Mouse (Mus musculus) lung, embryonic 15.5 days (tissue): ENCODE results near the gene Yaf2. TPM values are rescaled to one million over a fixed set of nuclear protein-coding genes. Genes with fewer than 3 reads are reported as not detected.
"Not testable (repeated sequence)": the region's sequence is repeated elsewhere in the genome, so short reads cannot be mapped to it uniquely, and the experiment has no call there.

ENCODE experiments used
- ATAC-seq: fragments of 200-750 bp; cut with Nextera tagmentation; 2 replicates; pipeline ENCODE4 v1.8.0; 2017; ENCODE audit warnings: moderate number of reproducible peaks, borderline replicate concordance; ENCODE audit not compliant: low FRiP score, low TSS enrichment; ENCODE audit errors: extremely low read depth
- H3K27ac ChIP-seq: fragments of 300-500 bp; sonication (generic); 2 replicates; pipeline ENCODE4 v1.5.1; 2015; ENCODE audit warnings: moderate library complexity, mild to moderate bottlenecking, inconsistent platforms
- H3K27me3 ChIP-seq: fragments of 300-500 bp; sonication (generic); 2 replicates; pipeline ENCODE4 v1.6.1; 2015; ENCODE audit warnings: inconsistent platforms
- H3K36me3 ChIP-seq: fragments of 300-500 bp; sonication (generic); 2 replicates; pipeline ENCODE4 v1.6.1; 2015; ENCODE audit warnings: inconsistent platforms
- H3K4me1 ChIP-seq: fragments of 300-500 bp; sonication (generic); 2 replicates; pipeline ENCODE4 v1.6.1; 2015; ENCODE audit warnings: inconsistent platforms
- H3K4me2 ChIP-seq: fragments of 300-500 bp; sonication (generic); 2 replicates; pipeline ENCODE4 v1.6.1; 2015; ENCODE audit warnings: inconsistent platforms, mild to moderate bottlenecking, moderate library complexity
- H3K4me3 ChIP-seq: fragments of 300-500 bp; sonication (generic); 2 replicates; pipeline ENCODE4 v1.5.1; 2015; ENCODE audit warnings: mild to moderate bottlenecking, inconsistent platforms
- H3K9ac ChIP-seq: fragments of 300-500 bp; sonication (generic); 2 replicates; pipeline ENCODE4 v1.6.1; 2015; ENCODE audit warnings: inconsistent platforms
- H3K9me3 ChIP-seq: fragments of 300-500 bp; sonication (generic); 2 replicates; pipeline ENCODE4 v1.6.1; 2016; ENCODE audit warnings: inconsistent platforms
- WGBS: fragments of 180-500 bp; shearing (Covaris S2); methylation state at CpG from one replicate; pipeline ENCODE4 v1.1.7; 2015; 5-methylcytosine and 5-hydroxymethylcytosine counted together
- polyA plus RNA-seq: library from polyadenylated mRNA; unstranded; fragments of >200 nt; fragmentation: Nextera tagmentation; extraction: Ambion mirVana; gene quantifications from 2 replicates; pipeline ENCODE4 v1.2.1, GENCODE M21; 2015

The Yaf2 gene
- polyA plus RNA-seq: 88.7 and 89.9 TPM in 2 replicates

DNA sequence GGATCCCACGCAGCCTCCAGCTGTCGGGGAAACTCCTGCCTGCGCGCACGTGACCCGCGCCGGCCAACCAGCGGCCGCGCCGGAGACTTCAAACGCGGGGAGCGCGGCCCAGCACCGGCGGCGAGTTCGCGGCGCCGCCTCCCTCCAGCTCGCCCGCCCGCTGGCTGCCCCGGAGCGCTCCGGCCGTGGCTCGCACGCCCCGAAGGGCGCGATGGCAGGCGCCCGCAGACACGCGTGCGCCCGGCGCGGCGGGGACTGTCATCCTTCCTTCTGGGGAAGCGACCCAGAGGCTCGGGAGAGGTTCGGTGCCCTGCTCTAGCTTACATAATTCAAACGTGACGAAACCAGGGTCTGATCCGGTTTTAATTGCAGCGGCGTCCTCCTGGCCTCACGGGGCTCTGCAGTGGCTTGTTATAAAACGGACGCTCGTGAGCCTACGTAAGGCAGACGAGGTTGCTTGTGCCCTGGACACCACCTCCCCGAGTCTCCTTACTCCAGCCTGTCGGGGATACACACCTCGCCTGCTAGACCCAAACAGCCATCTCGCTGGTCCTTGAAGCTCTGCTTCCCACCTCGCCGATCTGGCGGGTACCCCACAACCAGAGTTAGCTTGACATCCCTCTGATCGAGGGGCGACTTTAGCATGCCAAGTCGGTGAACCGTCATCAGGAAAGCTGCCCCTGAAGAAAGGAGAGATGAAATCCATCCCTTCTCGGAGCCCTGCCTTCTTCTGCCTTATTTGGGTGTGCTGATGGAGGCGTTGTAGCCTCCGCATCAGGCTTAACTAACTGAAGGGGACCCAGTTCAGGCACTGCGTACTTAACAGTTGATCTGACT lies at the start of gene Yaf2:
Yaf2 (minus strand) TSS at position 11 of the 837 bp plus-strand sequence.
- WGBS: under 1% methylated on average over 66 of the region's 73 CpGs
- H3K27ac ChIP-seq: peak within 1 kb of the TSS; percentile 95
- peak; percentile 95 for ATAC-seq
- H3K4me2 ChIP-seq: peak within 1 kb of the TSS; percentile 93
- peak within 1 kb of the TSS; percentile 88 for H3K4me3 ChIP-seq
- H3K9ac ChIP-seq: peak within 1 kb of the TSS; percentile 79
- H3K4me1 ChIP-seq: peaks cover 12% of the 10 kb centered on the region
- H3K9me3 ChIP-seq: no peaks in the 10 kb centered on the region
- H3K36me3 ChIP-seq: no peaks in the 10 kb centered on the region
- no peaks in the 10 kb centered on the region for H3K27me3 ChIP-seq

- 68% methylated on average over 5 of the region's 5 CpGs for WGBS
- Histone ChIP-seq H3K27me3 (no peaks in the 10 kb centered on the region), H3K4me1 (no peaks in the 10 kb centered on the region), H3K36me3 (peaks cover 13% of the 10 kb centered on the region), H3K27ac (no peak overlapping the region), H3K9ac (no peak overlapping the region), H3K9me3 (no peaks in the 10 kb centered on the region), H3K4me3 (no peak overlapping the region), H3K4me2 (no peak overlapping the region)
- ATAC-seq: no peak
Observed at GRCm38 (mm10) chr15:93381337-93381736, 44.6 kb upstream of the Yaf2 start.

DNA sequence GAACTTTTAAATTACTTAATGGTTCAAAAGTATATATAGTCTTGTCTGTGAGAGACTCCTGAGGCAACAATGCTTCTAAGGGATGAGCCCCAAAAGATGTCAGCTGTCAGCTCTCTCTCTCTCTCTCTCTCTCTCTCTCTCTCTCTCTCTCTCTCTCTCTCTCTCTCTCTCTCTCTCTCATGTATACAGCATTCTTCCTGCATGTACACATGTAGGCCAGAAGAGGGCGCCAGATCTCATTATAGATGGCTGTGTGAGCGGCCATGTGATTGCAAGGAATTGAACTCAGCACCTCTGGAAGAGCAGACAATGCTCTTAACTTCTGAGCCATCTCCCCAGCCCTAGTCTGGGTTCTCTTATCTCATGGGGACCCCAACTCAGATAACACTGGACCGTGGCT lies 42.4 kb upstream of the Yaf2 start:
- no peak overlapping the region for H3K27ac ChIP-seq
- no peaks in the 10 kb centered on the region for H3K9me3 ChIP-seq
- no peak overlapping the region for H3K9ac ChIP-seq
- H3K36me3 ChIP-seq: no peaks in the 10 kb centered on the region
- no peak overlapping the region for H3K4me2 ChIP-seq
- no peaks in the 10 kb centered on the region for H3K27me3 ChIP-seq
- ATAC-seq: no peak
- no peaks in the 10 kb centered on the region for H3K4me1 ChIP-seq
- H3K4me3 ChIP-seq: no peak overlapping the region
- WGBS: 70% methylated on average over 3 of the region's 3 CpGs

- WGBS: 87% methylated on average over 5 of the region's 5 CpGs
- Histone ChIP-seq H3K4me1 (no peaks in the 10 kb centered on the region), H3K36me3 (no peaks in the 10 kb centered on the region), H3K27me3 (no peaks in the 10 kb centered on the region), H3K9ac (no peak overlapping the region), H3K4me3 (no peak overlapping the region), H3K4me2 (no peak overlapping the region), H3K9me3 (no peaks in the 10 kb centered on the region), H3K27ac (no peak overlapping the region)
- no peak for ATAC-seq
Observed at GRCm38 (mm10) chr15:93375696-93376095, 39.0 kb upstream of the Yaf2 start.

DNA sequence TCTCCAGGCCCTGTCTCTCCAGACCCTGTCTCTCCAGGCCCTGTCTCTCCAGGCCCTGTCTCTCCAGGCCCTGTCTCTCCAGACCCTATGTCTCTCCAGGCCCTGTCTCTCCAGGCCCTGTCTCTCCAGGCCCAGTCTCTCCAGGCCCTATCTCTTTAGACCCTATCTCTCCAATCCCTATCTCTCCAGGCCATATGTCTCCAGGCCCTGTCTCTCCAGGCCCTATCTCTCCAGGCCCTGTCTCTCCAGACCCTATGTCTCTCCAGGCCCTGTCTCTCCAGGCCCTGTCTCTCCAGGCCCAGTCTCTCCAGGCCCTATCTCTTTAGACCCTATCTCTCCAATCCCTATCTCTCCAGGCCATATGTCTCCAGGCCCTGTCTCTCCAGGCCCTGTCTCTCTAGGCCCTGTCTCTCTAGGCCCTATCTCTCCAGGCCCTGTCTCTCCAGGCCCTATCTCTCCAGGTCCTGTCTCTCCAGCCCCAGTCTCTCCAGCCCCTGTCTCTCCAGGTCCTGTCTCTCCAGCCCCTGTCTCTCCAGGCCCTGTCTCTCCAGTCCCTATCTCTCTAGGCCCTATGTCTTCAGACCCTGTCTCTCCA lies 35.9 kb upstream of the Yaf2 start:
- not testable (repeated sequence) for H3K4me2 ChIP-seq, H3K9ac ChIP-seq, H3K4me3 ChIP-seq, H3K9me3 ChIP-seq, H3K27me3 ChIP-seq, ATAC-seq, H3K36me3 ChIP-seq, H3K27ac ChIP-seq, H3K4me1 ChIP-seq

DNA sequence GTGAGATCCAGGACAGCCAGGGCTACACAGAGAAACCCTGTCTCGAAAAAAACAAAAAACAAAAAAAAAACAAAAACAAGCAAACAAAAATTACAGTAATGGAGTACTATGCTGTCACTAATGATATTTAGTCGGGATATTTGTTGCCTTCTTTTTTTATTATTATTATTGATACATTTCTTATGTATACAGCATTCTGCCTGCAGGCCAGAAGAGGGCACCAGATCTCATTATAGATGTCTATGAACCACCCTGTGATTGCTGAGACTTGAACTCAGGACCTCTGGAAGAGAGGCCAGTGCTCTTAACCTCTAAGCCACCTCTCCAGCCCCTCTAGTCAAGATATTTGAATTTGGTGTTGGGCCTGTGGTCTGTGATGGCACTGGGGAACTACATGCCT lies 35.1 kb upstream of the Yaf2 start:
- H3K36me3 ChIP-seq: no peaks in the 10 kb centered on the region
- no peak overlapping the region for H3K9ac ChIP-seq
- H3K4me2 ChIP-seq: no peak overlapping the region
- 71% methylated on average over 2 of the region's 2 CpGs for WGBS
- no peaks in the 10 kb centered on the region for H3K4me1 ChIP-seq
- ATAC-seq: no peak
- no peak overlapping the region for H3K27ac ChIP-seq
- H3K4me3 ChIP-seq: no peak overlapping the region
- no peaks in the 10 kb centered on the region for H3K27me3 ChIP-seq
- no peaks in the 10 kb centered on the region for H3K9me3 ChIP-seq

- 29% methylated on average over 9 of the region's 9 CpGs for WGBS
- H3K27me3 ChIP-seq: no peaks in the 10 kb centered on the region
Observed at GRCm38 (mm10) chr15:93368558-93368957, 31.8 kb upstream of the Yaf2 start.

GRCm38 (mm10) chr15:93365561-93365960 lies 28.8 kb upstream of the Yaf2 start:
- H3K27ac ChIP-seq: no peak overlapping the region
- H3K9me3 ChIP-seq: no peaks in the 10 kb centered on the region
- ATAC-seq: no peak
- H3K36me3 ChIP-seq: no peaks in the 10 kb centered on the region
- no peak overlapping the region for H3K4me2 ChIP-seq
- no peak overlapping the region for H3K9ac ChIP-seq
- no peak overlapping the region for H3K4me3 ChIP-seq
- no peaks in the 10 kb centered on the region for H3K27me3 ChIP-seq
- no peaks in the 10 kb centered on the region for H3K4me1 ChIP-seq
- WGBS: 68% methylated on average over 6 of the region's 6 CpGs

More at GRCm38 (mm10) chr15:93368558-93368957, 31.8 kb upstream of the Yaf2 start:
- Histone ChIP-seq H3K36me3 (no peaks in the 10 kb centered on the region), H3K4me1 (no peaks in the 10 kb centered on the region), H3K4me3 (no peak overlapping the region), H3K27ac (no peak overlapping the region), H3K9me3 (no peaks in the 10 kb centered on the region), H3K4me2 (0 out of 2 replicates have a peak overlapping the region, but pooled peaks have one; percentile 1), H3K9ac (no peak overlapping the region)
- ATAC-seq: peak; percentile 73; the same call in 1 of the 2 replicates

- Histone ChIP-seq H3K4me2 (no peak overlapping the region), H3K4me1 (no peaks in the 10 kb centered on the region), H3K9me3 (no peaks in the 10 kb centered on the region), H3K4me3 (no peak overlapping the region), H3K27ac (no peak overlapping the region), H3K36me3 (no peaks in the 10 kb centered on the region), H3K27me3 (no peaks in the 10 kb centered on the region), H3K9ac (no peak overlapping the region)
- WGBS: 88% methylated on average over 18 of the region's 19 CpGs
- ATAC-seq: no peak
Observed at GRCm38 (mm10) chr15:93358346-93359095, 21.8 kb upstream of the Yaf2 start.

DNA sequence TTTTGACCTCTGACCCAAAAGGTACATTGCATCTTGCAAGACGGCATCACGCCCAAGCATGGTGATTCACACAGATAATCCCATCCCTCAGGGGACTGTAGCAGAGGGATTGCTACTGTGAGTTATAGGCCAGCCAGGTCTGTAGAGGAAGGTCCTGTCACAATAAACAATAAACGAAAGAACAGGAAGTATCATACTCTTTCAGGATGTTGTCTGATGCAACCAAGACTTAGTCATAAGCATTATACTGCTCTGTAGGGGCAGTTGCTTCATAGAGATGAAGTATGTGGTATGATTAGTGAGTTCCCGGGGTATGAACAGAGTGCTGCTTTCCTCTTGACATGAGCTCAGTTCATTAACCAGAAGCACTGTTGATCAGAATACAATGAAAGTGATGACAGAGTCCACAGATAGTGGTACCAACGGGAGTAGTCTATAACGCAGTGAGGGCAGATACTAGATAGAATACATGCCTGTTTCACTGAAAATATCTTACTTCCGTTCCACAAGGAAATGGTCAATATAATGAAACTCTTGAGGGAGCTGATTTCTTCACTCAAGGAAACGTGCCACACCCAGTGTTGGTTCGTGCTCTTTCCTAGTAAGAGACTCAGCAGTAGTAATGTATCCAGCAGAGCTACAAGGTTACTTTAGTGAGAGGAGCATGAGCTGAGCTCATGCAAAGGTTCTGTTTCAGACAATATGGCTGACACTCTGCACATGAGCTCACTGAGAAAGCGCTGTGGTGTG lies 4.1 kb upstream of the Yaf2 start:
- peaks cover 5% of the 10 kb centered on the region; the same call in 1 of the 2 replicates for H3K4me1 ChIP-seq
- H3K9ac ChIP-seq: no peak overlapping the region
- ATAC-seq: no peak
- no peak overlapping the region for H3K27ac ChIP-seq
- no peaks in the 10 kb centered on the region for H3K36me3 ChIP-seq
- H3K27me3 ChIP-seq: no peaks in the 10 kb centered on the region
- no peaks in the 10 kb centered on the region for H3K9me3 ChIP-seq
- no peak overlapping the region for H3K4me3 ChIP-seq
- no peak overlapping the region for H3K4me2 ChIP-seq
- 77% methylated on average over 10 of the region's 10 CpGs for WGBS

DNA sequence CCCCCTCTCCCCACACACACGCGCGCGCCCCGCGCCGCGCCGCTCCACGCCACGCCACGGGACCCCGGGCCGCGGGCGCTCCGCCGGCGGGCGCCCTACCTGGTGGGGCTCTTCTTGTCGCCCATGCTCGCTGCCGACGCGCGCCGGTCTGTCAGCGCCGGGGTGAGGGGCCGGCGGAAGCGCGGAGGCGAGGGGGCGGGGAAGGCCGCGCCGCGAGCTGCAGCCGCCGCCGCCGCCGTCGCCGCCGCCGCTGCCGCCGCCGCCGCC lies 144 bp downstream of the Yaf2 start:
- ATAC-seq: no peak
- no peaks in the 10 kb centered on the region for H3K36me3 ChIP-seq
- H3K4me2 ChIP-seq: peak overlapping the region; percentile 93
- H3K4me3 ChIP-seq: peak overlapping the region; percentile 88
- peak overlapping the region; percentile 79 for H3K9ac ChIP-seq
- under 1% methylated on average over 45 of the region's 52 CpGs for WGBS
- no peaks in the 10 kb centered on the region for H3K27me3 ChIP-seq
- H3K4me1 ChIP-seq: peaks cover 12% of the 10 kb centered on the region
- H3K27ac ChIP-seq: peak overlapping the region; percentile 95
- no peaks in the 10 kb centered on the region for H3K9me3 ChIP-seq
